Mouse (Mus musculus): ENCODE data around the gene Ints1.

GRCm38 (mm10) chr5:139735677-139736503, 39.6 kb downstream of the Ints1 start, which contains the start of gene Micall2:
- TF ChIP-seq ZNF384 (IDR thresholded peaks at IDR 0.05; ENCODE audit: low read depth, low read length) (no peak), UBTF (IDR thresholded peaks at IDR 0.05; ENCODE audit: borderline replicate concordance, insufficient read depth, low read depth, low read length) (no peak), CTCF (IDR thresholded peaks at IDR 0.05 in 2 of 3, conservative IDR thresholded peaks at IDR 0.05 in 1 of 3; ENCODE audit: control insufficient read depth in 1 of 3, insufficient read depth in 1 of 3, low read depth in 2 of 3, low read length in 3 of 3, poor library complexity in 1 of 3, severe bottlenecking in 1 of 3) (no peak), GATA1 (IDR thresholded peaks at IDR 0.05; ENCODE audit: low read depth, low read length) (no peak), BHLHE40 (IDR thresholded peaks at IDR 0.05; ENCODE audit: borderline replicate concordance, low read depth, low read length) (no peak), USF1 (IDR thresholded peaks at IDR 0.05; ENCODE audit: low read depth, low read length) (no peak), RAD21 (IDR thresholded peaks at IDR 0.05; ENCODE audit: low read depth, low read length) (no peak), POLR2A (IDR thresholded peaks at IDR 0.05; ENCODE audit: control insufficient read depth in 1 of 2, insufficient read depth in 1 of 2, low read depth in 1 of 2, low read length in 2 of 2, poor library complexity in 1 of 2) (no peak), TCF12 (IDR thresholded peaks at IDR 0.05; ENCODE audit: low read depth, low read length) (no peak; the same call in 1 of the 2 replicates), MXI1 (IDR thresholded peaks at IDR 0.05; ENCODE audit: low read depth, low read length) (no peak; the same call in 1 of the 2 replicates), RCOR1 (IDR thresholded peaks at IDR 0.05; ENCODE audit: low read depth, low read length) (no peak), JUND (IDR thresholded peaks at IDR 0.05; ENCODE audit: low read depth, low read length) (no peak)

Data from MEL (cell line).